Mouse (Mus musculus): ENCODE data around the gene Bbox1. TPM values are rescaled to one million over a fixed set of nuclear protein-coding genes. Genes with fewer than 3 reads are reported as not detected.

The Bbox1 gene
- polyA plus RNA-seq, 1 experiment from 2014 or later, result 0.45 TPM

DNA sequence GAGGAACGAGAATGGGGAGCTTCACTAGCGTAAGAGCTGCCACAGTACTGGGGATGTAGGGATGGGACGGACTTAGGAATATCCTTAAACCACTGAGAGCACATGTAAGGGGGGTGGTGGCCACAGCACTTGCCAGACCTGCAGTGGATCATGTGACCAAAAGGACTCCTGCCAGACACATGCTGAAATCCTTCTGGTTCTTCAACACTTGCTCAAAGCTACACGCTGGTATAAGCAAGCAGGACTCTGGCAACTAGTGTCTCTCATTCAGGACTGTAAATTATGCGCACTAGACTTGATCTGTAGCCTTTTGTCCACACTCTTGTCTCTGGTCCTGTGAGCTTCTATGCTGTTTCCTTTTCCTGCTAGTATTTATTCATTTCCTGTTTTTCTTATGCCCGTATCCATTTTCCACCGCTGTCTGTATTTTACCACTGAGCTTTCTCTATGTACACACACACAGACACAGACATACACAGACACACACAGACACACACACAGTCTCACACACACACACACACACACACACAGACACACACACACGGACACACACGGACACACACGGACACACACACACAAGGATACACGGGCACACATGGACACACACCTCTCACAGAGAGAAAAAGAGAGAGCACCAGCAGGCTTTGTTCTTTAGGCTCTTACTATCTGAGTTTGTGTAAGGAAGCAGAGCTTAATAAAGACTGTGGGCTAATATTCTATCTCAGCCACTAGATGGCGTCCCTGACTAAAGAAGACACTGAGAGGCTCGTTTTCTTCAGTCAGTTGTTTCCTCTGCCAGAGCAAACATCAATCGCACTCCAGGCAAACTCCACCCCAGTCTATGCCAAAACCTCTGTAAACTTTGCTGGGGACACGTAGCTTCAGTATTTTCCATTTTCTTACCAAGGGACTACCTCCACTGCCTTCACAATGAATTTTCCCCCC, 84.9 kb downstream of the Bbox1 start:
- 31% methylated on average over 15 of the region's 15 CpGs for WGBS

DNA sequence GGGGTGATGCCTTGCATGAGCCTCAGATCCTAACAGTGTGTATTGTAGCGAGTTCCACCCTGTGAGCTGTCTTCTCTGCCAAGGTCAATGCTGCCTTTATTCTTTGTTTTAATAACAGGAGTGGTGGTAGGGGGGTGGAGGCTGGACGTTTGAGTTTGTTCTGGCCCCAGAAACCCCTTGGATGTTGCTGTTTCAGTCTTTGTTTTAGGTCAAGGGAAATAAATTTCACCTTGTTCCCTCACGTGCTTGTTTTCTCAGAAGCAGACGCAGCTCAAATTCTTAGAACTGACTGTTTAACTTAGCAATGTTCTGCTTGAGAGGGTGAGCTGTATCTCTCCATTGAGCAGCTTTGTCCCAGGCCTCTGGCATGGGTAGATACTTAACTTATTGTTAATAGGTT, 87.9 kb downstream of the Bbox1 start:
- no peak overlapping the region for H3K4me2 ChIP-seq (replicated peaks)
- no peaks in the 10 kb centered on the region for H3K9me3 ChIP-seq
- no peak overlapping the region for H3K4me3 ChIP-seq (replicated peaks)
- H3K27me3 ChIP-seq (replicated peaks), result no peaks in the 10 kb centered on the region
- no peak overlapping the region for H3K27ac ChIP-seq
- H3K9ac ChIP-seq, result no peak overlapping the region
- 0 out of 2 replicates have a peak, but pooled peaks cover 4% of the 10 kb centered on the region for H3K4me1 ChIP-seq (replicated peaks)
- no peak for ATAC-seq
- no peaks in the 10 kb centered on the region for H3K36me3 ChIP-seq
- 41% methylated on average over 4 of the region's 4 CpGs for whole genome bisulfite sequencing

More for the DNA sequence above, 84.9 kb downstream of the Bbox1 start:
- no peak overlapping the region for H3K27ac ChIP-seq
- H3K27me3 ChIP-seq (replicated peaks), result no peaks in the 10 kb centered on the region
- no peak overlapping the region for H3K9ac ChIP-seq
- 0 out of 2 replicates have a peak, but pooled peaks cover 4% of the 10 kb centered on the region for H3K4me1 ChIP-seq (replicated peaks)
- no peaks in the 10 kb centered on the region for H3K9me3 ChIP-seq
- H3K4me3 ChIP-seq (replicated peaks), result no peak overlapping the region
- no peaks in the 10 kb centered on the region for H3K36me3 ChIP-seq
- H3K4me2 ChIP-seq (replicated peaks), result no peak overlapping the region
- ATAC-seq, result peak; percentile 84

DNA sequence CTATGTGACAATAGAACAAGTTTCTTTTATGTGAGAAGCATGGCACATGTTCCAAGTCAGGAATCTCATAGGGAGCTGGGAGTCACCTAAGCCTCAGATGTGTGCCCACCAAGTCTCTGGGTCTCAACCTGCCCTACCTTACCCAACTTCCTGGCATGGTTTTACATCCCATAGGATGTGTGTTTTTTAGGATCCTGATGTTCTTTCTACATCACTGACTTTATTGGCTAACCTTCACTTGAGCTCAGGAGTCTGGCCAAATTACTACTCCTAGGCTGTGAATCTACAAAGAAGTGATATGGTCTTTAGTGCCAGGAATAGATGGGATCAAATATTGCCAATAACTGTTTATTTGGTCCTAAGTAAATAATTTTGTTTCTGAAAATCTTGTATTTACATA, 88.4 kb downstream of the Bbox1 start:
- no peak for ATAC-seq
- no peak overlapping the region for H3K4me3 ChIP-seq (replicated peaks)
- no peak overlapping the region for H3K9ac ChIP-seq
- H3K4me1 ChIP-seq (replicated peaks), result 0 out of 2 replicates have a peak, but pooled peaks cover 4% of the 10 kb centered on the region
- no peaks in the 10 kb centered on the region for H3K27me3 ChIP-seq (replicated peaks)
- H3K27ac ChIP-seq, result no peak overlapping the region
- H3K4me2 ChIP-seq (replicated peaks), result no peak overlapping the region
- no peaks in the 10 kb centered on the region for H3K36me3 ChIP-seq
- H3K9me3 ChIP-seq, result no peaks in the 10 kb centered on the region

DNA sequence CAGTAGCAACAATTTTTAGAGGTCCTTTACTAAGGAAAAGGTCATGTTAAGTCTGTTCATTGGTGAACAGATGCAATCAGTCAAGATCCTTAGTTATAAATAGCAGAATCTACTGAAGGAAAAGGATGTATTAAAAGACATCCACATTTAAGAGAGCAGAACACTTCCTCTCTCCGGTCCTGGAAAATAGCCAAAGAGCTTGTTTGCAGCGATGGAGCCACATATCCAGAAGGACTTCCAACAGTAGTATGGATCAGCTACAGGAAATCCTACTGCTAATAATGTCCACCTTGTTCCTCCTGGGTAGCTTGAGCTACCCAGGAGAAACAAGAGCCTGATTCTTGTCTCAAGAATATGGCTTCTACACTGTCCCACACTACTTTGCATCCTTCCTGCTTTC, 91.6 kb downstream of the Bbox1 start:
- H3K27me3 ChIP-seq (replicated peaks), result no peaks in the 10 kb centered on the region
- 0 out of 2 replicates have a peak, but pooled peaks have one; percentile 25 for ATAC-seq
- H3K4me1 ChIP-seq (replicated peaks), result no peaks in the 10 kb centered on the region
- WGBS, result 49% methylated on average over 2 of the region's 2 CpGs
- H3K4me3 ChIP-seq (replicated peaks), result no peak overlapping the region
- no peak overlapping the region for H3K4me2 ChIP-seq (replicated peaks)
- H3K9me3 ChIP-seq, result no peaks in the 10 kb centered on the region
- H3K36me3 ChIP-seq, result no peaks in the 10 kb centered on the region
- no peak overlapping the region for H3K27ac ChIP-seq
- H3K9ac ChIP-seq, result no peak overlapping the region

DNA sequence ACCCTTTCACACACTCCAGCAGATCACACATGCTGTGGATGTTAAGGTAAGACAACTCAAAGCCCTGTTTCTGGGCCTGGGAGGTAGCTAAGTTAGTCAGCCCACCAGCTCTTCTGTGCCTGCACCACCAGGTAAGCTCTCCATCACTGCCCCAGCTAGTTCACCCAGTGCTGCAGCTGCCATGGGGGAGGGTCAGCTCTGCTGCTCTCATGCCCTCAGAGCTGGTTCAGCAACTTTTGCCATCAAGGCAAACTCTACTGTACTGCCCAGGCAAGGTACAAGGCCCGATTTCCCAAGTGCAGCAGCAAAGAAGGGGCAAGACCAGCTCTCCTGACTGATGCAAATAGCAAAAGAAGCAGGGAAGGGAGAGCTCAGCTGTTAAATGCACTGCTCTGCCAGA, 93.9 kb downstream of the Bbox1 start:
- no peak overlapping the region for H3K4me3 ChIP-seq (replicated peaks)
- no peak for ATAC-seq
- H3K4me1 ChIP-seq (replicated peaks), result no peaks in the 10 kb centered on the region; the same call in 1 of the 2 replicates
- H3K9me3 ChIP-seq, result no peaks in the 10 kb centered on the region
- H3K9ac ChIP-seq, result no peak overlapping the region
- 65% methylated on average over 1 of the region's 1 CpGs for WGBS
- H3K27ac ChIP-seq, result no peak overlapping the region
- no peak overlapping the region for H3K4me2 ChIP-seq (replicated peaks)
- H3K27me3 ChIP-seq (replicated peaks), result no peaks in the 10 kb centered on the region
- H3K36me3 ChIP-seq, result no peaks in the 10 kb centered on the region

DNA sequence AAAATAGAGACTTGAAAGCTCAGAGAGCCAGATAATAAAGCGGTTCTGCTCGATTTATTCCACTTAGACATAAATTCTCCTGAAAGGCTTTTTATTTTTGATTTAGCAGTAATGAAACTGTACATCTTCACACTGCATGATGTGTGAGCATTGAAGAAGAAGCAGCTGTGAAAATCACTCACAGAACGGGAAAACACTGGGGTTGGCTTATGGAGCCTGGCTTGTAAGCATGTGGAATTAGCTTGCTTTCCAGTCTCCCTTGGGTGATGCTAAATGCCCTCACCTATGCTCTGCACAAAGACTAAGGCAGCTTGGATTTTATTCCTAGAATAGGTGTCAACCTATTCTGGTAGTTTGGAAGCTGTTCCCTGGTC, 98.7 kb downstream of the Bbox1 start:
- WGBS, result 45% methylated on average over 3 of the region's 3 CpGs
- Histone ChIP-seq H3K4me3 (replicated peaks) (no peak overlapping the region), H3K9me3 (no peaks in the 10 kb centered on the region), H3K27ac (no peak overlapping the region), H3K27me3 (replicated peaks) (no peaks in the 10 kb centered on the region), H3K36me3 (no peaks in the 10 kb centered on the region), H3K4me2 (replicated peaks) (no peak overlapping the region), H3K9ac (no peak overlapping the region), H3K4me1 (replicated peaks) (peaks cover 5% of the 10 kb centered on the region)
- no peak for ATAC-seq

DNA sequence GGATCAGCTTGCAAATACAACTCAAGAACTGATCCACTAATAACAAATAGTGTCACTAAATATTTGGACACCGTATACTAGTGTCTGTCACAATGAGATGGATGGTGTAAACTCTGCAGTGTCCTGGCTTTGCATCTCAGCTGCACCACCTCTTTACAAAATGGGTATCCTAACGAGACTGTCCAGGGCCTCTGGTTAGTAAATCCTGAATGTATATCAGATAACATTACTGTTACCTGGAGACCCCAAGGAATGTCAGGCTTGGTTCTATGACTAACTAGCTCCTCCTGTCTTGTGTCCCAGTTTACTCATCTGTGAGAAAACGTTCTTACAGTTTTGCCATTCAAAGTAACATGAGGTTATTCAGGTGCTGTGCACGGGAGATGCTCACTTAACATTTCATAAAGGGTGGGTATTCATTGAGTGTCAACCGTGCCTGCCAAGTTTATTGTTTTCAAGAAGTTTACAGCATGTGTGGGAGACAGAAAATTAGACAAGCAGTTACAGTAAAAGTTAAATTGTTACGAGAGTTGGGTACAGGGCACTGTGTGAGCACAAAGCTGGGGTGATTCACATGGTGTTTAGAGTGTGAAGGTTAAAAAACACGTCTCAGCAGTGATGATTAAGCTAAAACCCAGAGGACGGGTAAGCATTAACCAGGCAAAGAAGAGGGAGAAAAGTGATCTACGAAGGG, 99.2 kb downstream of the Bbox1 start:
- Histone ChIP-seq H3K4me1 (replicated peaks) (peaks cover 8% of the 10 kb centered on the region), H3K27ac (no peak overlapping the region), H3K36me3 (no peaks in the 10 kb centered on the region), H3K4me2 (replicated peaks) (no peak overlapping the region), H3K9me3 (no peaks in the 10 kb centered on the region), H3K4me3 (replicated peaks) (no peak overlapping the region), H3K27me3 (replicated peaks) (no peaks in the 10 kb centered on the region), H3K9ac (no peak overlapping the region)
- ATAC-seq, result 0 out of 2 replicates have a peak, but pooled peaks have one; percentile 54
- 36% methylated on average over 9 of the region's 9 CpGs for WGBS

DNA sequence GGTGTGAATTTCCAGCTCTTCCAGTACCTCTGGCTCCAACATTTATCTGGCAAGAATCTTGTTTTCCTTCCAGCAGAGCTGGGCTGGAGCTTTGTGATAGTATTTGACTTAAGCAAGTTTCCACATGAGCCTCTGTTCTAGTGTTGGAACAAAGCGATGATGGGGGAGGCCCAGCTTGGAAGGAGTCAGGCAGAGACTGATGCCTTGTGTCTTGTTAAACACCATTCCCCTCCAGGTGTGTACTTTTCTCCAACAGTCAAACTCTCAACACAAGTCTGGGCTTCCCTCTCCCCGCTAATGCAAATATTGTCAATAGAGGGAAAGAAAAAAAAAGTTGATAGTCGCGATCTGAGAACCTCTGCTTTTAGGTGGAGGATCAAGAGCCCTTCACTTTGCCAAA, 100.1 kb downstream of the Bbox1 start:
- Histone ChIP-seq H3K4me2 (replicated peaks) (no peak overlapping the region), H3K9ac (no peak overlapping the region), H3K4me1 (replicated peaks) (peaks cover 8% of the 10 kb centered on the region), H3K9me3 (no peaks in the 10 kb centered on the region), H3K27ac (no peak overlapping the region), H3K4me3 (replicated peaks) (no peak overlapping the region), H3K36me3 (no peaks in the 10 kb centered on the region), H3K27me3 (replicated peaks) (no peaks in the 10 kb centered on the region)
- ATAC-seq, result no peak
- WGBS, result 64% methylated on average over 4 of the region's 4 CpGs

Other genes with a start within 250 kb of the Bbox1 start
- gene Fibin, start 48.6 kb upstream of the Bbox1 start, polyA plus RNA-seq (2015; fragmentation: Nextera tagmentation; extraction: Ambion mirVana), result 26.4 and 31.0 TPM in 2 replicates

All from intestine, embryonic 15.5 days (tissue).